Mouse (Mus musculus): ENCODE measurements at regions not wholly inside any gene's neighbourhood (a gene's known extent, or its start where the extent isn't known, plus 50 kb on each side); places are given as distances from the start of the nearest gene placed in this dataset.

- no peak for DNase-seq (ENCODE audit: low read depth, low spot score)
These were observed 53.0 kb upstream of the Cplx2 start for GRCm38 (mm10) chr13:54318161-54318560.

- no peak for DNase-seq (ENCODE audit: low read depth, low spot score)
These were observed 52.5 kb upstream of the Cplx2 start for GRCm38 (mm10) chr13:54318601-54319000.

- DNase-seq (ENCODE audit: low read depth, low spot score): no peak
These were observed 50.9 kb upstream of the Cplx2 start for GRCm38 (mm10) chr13:54320212-54320611.

GRCm38 (mm10) chr13:54321011-54321410 lies 50.1 kb upstream of the Cplx2 start:
- DNase-seq (ENCODE audit: low read depth, low spot score): no peak

All from embryo, embryonic 11.5 days (tissue).